Mouse (Mus musculus): ENCODE measurements around the gene Tmem136.

- TF ChIP-seq POLR2A (IDR thresholded peaks at IDR 0.05; ENCODE audit: insufficient read length, low read depth) (no peak), SRF (IDR thresholded peaks at IDR 0.05; ENCODE audit: control insufficient read depth, insufficient read length, low read depth) (no peak), MAX (IDR thresholded peaks at IDR 0.05; ENCODE audit: low read depth) (no peak), CEBPB (IDR thresholded peaks at IDR 0.05; ENCODE audit: insufficient read depth, poor library complexity, severe bottlenecking) (no peak), POLR2AphosphoS2 (IDR thresholded peaks at IDR 0.05; ENCODE audit: insufficient read length, low read depth) (no peak), TCF12 (IDR thresholded peaks at IDR 0.05; ENCODE audit: insufficient read depth, poor library complexity, severe bottlenecking) (no peak), E2F4 (IDR thresholded peaks at IDR 0.05; ENCODE audit: insufficient read depth) (no peak), TCF3 (IDR thresholded peaks at IDR 0.05; ENCODE audit: insufficient read length, low read depth) (no peak), MYOD1 (IDR thresholded peaks at IDR 0.05; ENCODE audit: control insufficient read depth in 1 of 3, insufficient read length in 2 of 3, low read depth in 2 of 3) (no peak)
Observed at GRCm38 (mm10) chr9:43102931-43103330, 13.4 kb downstream of the Tmem136 start.

Measured in myocyte (in vitro differentiated cells).